Mouse (Mus musculus) gastrocnemius, adult 8-10 months (tissue): Measurements from ENCODE around the gene Vegfa. TPM values are rescaled to one million over a fixed set of nuclear protein-coding genes. Genes with fewer than 3 reads are reported as not detected.

Experiments used
- DNase-seq, 2 experiments: peaks; one replicate each; pipeline ENCODE4 v3.0.0; 2022; ENCODE audit warnings: low spot score in 2 of 2
- total RNA-seq, 4 experiments: library from RNA; stranded (reverse); gene quantifications; 2 replicates each; pipeline ENCODE4 v1.2.4; 2022

Gene Vegfa
- total RNA-seq, 4 experiments from 2014 or later = 88.9 to 165 (median 110) TPM

GRCm38 (mm10) chr17:46051356-46051755 is 19.2 kb upstream of the Vegfa start:
- DNase-seq = peak; percentile 35 to 73

- no peak for DNase-seq
Observed at GRCm38 (mm10) chr17:46049567-46049966, 17.4 kb upstream of the Vegfa start.

- no peak for DNase-seq
Observed at GRCm38 (mm10) chr17:46048184-46048583, 16.0 kb upstream of the Vegfa start.

- DNase-seq = no peak
Observed at GRCm38 (mm10) chr17:46045742-46046141, 13.6 kb upstream of the Vegfa start.

- DNase-seq = no peak
Observed at GRCm38 (mm10) chr17:46044953-46045352, 12.8 kb upstream of the Vegfa start.

GRCm38 (mm10) chr17:46042158-46042557 is 10.0 kb upstream of the Vegfa start:
- no peak for DNase-seq

GRCm38 (mm10) chr17:46041679-46042078 is 9.5 kb upstream of the Vegfa start:
- no peak for DNase-seq

GRCm38 (mm10) chr17:46041223-46041622 is 9.1 kb upstream of the Vegfa start:
- peak in 1 of 2 experiments; percentile 47 for DNase-seq

GRCm38 (mm10) chr17:46040561-46040960 is 8.4 kb upstream of the Vegfa start:
- DNase-seq = no peak

GRCm38 (mm10) chr17:46038906-46039305 is 6.7 kb upstream of the Vegfa start:
- DNase-seq = peak in 1 of 2 experiments; percentile 63

- no peak for DNase-seq
Observed at GRCm38 (mm10) chr17:46036400-46036799, 4.2 kb upstream of the Vegfa start.

GRCm38 (mm10) chr17:46034110-46034509 is 1.9 kb upstream of the Vegfa start:
- no peak for DNase-seq

GRCm38 (mm10) chr17:46033607-46034006 is 1.4 kb upstream of the Vegfa start:
- DNase-seq = no peak

- no peak for DNase-seq
Observed at GRCm38 (mm10) chr17:46033122-46033521, 953 bp upstream of the Vegfa start.

GRCm38 (mm10) chr17:46031621-46032211 is 453 bp downstream of the Vegfa start:
- peak; percentile 66 to 77 for DNase-seq

GRCm38 (mm10) chr17:46030731-46031620 is 1.2 kb downstream of the Vegfa start:
- DNase-seq = peak; percentile 54 to 73

GRCm38 (mm10) chr17:46030323-46030730 is 1.8 kb downstream of the Vegfa start:
- peak; percentile 51 to 73 for DNase-seq

- DNase-seq = peak in 1 of 2 experiments; percentile 33
Observed at GRCm38 (mm10) chr17:46029554-46030207, 2.5 kb downstream of the Vegfa start.

GRCm38 (mm10) chr17:46029052-46029553 is 3.1 kb downstream of the Vegfa start:
- DNase-seq = peak in 1 of 2 experiments; percentile 27

GRCm38 (mm10) chr17:46028210-46029051 is 3.7 kb downstream of the Vegfa start:
- DNase-seq = peak in 1 of 2 experiments; percentile 50
